8 mouse cellular contexts compared by ENCODE assay signal in the genomic region with DNA sequence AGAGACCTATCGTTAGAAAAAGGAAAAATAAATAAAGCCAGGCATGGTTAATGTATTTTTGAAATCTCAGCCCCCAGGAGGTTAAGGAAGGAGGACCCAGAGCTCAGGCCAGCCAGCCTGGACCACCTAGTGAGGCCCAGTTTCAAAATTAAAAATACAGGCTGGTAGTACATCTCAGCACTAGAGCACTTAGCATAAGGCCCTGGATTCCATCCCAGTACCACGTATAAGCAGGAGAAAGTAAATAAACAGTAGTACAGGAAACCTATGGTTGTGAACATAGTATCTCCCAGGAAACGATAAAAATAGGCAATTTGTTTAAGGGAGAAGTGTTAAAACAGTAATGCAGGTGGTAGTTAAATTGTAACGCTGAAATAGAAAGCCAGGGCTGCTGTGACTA. TPM values are rescaled to one million over a fixed set of nuclear protein-coding genes. Genes with fewer than 3 reads are reported as not detected.
DNase-seq lines count a peak whose midpoint lies in the region; ATAC-seq and TF ChIP-seq lines count a peak whose summit lies in the region.

No protein-coding gene starts in this region.

- H3K4me3 ChIP-seq in megakaryocyte, embryonic 14.5 days (replicated peaks) = peak overlapping the region; percentile 92
- peak overlapping the region; percentile 41 for H3K4me3 ChIP-seq in limb, embryonic 14.5 days (replicated peaks; ENCODE audit: low read length)
- peak overlapping the region; percentile 46 for H3K4me3 ChIP-seq in stomach, embryonic 16.5 days (replicated peaks; ENCODE audit: low read length)

- peak; percentile 46 for DNase-seq in cerebellum, adult 11-12 months
- no peak for DNase-seq in limb, embryonic 14.5 days (ENCODE audit: low spot score)
- DNase-seq in right cerebral cortex, postnatal 10 days (ENCODE audit: low spot score in 2 of 2) = no peak
- DNase-seq in urinary bladder, postnatal 10 days (ENCODE audit: low spot score) = no peak

- no peaks in the 10 kb centered on the region for H3K27me3 ChIP-seq in megakaryocyte, embryonic 14.5 days (replicated peaks)
- H3K27me3 ChIP-seq in limb, embryonic 14.5 days (ENCODE audit: control insufficient read depth, insufficient read depth, low read length) = no peaks in the 10 kb centered on the region
- no peaks in the 10 kb centered on the region for H3K27me3 ChIP-seq in stomach, embryonic 16.5 days (ENCODE audit: control insufficient read depth, insufficient read depth, low read length)

- H3K4me2 ChIP-seq in limb, embryonic 14.5 days (replicated peaks; ENCODE audit: low read depth, low read length, severe bottlenecking) = peak overlapping the region; percentile 62
- peak overlapping the region; percentile 64 for H3K4me2 ChIP-seq in stomach, embryonic 16.5 days (ENCODE audit: low read depth, low read length)

- no peak for ATAC-seq in cerebellum, adult (ENCODE audit: insufficient number of reproducible peaks, low FRiP score, low TSS enrichment)
- no peak for ATAC-seq in megakaryocyte, adult 5-6 weeks (ENCODE audit: poor library complexity, severe bottlenecking)
- no peak for ATAC-seq in limb, embryonic 14.5 days (ENCODE audit: low FRiP score, low read depth)
- no peak for ATAC-seq in stomach, embryonic 16.5 days (ENCODE audit: insufficient read depth, low FRiP score)

- no peak for TF ChIP-seq POLR2A in limb, embryonic 14.5 days (IDR thresholded peaks at IDR 0.05; ENCODE audit: borderline replicate concordance, extremely low read depth, insufficient read depth, insufficient read length)

- peaks cover 41% of the 10 kb centered on the region for H3K36me3 ChIP-seq in megakaryocyte, embryonic 14.5 days (replicated peaks; ENCODE audit: low read length)
- H3K36me3 ChIP-seq in limb, embryonic 14.5 days (ENCODE audit: control insufficient read depth, insufficient read depth, low read length) = peaks cover 33% of the 10 kb centered on the region
- peaks cover 6% of the 10 kb centered on the region; the same call in 1 of the 2 replicates for H3K36me3 ChIP-seq in stomach, embryonic 16.5 days (ENCODE audit: control insufficient read depth, insufficient read depth, low read length)

- H3K27ac ChIP-seq in limb, embryonic 14.5 days (replicated peaks; ENCODE audit: low read depth, low read length) = peak overlapping the region; percentile 75
- peak overlapping the region; percentile 81 for H3K27ac ChIP-seq in stomach, embryonic 16.5 days (ENCODE audit: low read length)

- H3K9me3 ChIP-seq in megakaryocyte, embryonic 14.5 days = no peaks in the 10 kb centered on the region
- H3K9me3 ChIP-seq in limb, embryonic 14.5 days (ENCODE audit: control insufficient read depth, low read length) = no peaks in the 10 kb centered on the region
- H3K9me3 ChIP-seq in stomach, embryonic 16.5 days (replicated peaks; ENCODE audit: control insufficient read depth, low read length) = no peaks in the 10 kb centered on the region

- H3K9ac ChIP-seq in limb, embryonic 14.5 days (ENCODE audit: low read depth, low read length, severe bottlenecking) = peak overlapping the region; percentile 65
- H3K9ac ChIP-seq in stomach, embryonic 16.5 days (ENCODE audit: low read length) = peak overlapping the region; percentile 72

- WGBS in limb, embryonic 14.5 days = 33% methylated on average over 4 of the region's 4 CpGs
- WGBS in stomach, embryonic 16.5 days = 13% methylated on average over 4 of the region's 4 CpGs

- peaks cover 83% of the 10 kb centered on the region for H3K4me1 ChIP-seq in megakaryocyte, embryonic 14.5 days
- peaks cover 28% of the 10 kb centered on the region for H3K4me1 ChIP-seq in limb, embryonic 14.5 days (ENCODE audit: control insufficient read depth, insufficient read depth, low read length)
- peaks cover 44% of the 10 kb centered on the region for H3K4me1 ChIP-seq in stomach, embryonic 16.5 days (ENCODE audit: control insufficient read depth, insufficient read depth, low read length)

RNA-seq across cellular contexts. Expression of a gene that starts 1.7 kb away (rescaled TPM):
- 53.2 and 120 TPM in 2 replicates for polyA plus RNA-seq in megakaryocyte, embryonic 14.5 days (2012; ENCODE audit: insufficient read depth, low replicate concordance)
- 11.4 and 14.5 TPM in 2 replicates for total RNA-seq in megakaryocyte, adult 5-6 weeks (2015)
- total RNA-seq in megakaryocyte, adult 5-6 weeks (2017) = 6.9 and 8.2 TPM in 2 replicates
- polyA plus RNA-seq in limb, embryonic 14.5 days (2012; rRNA removed) = 36.1 and 46.8 TPM in 2 replicates
- polyA plus RNA-seq in limb, embryonic 14.5 days (2014; fragmentation: Nextera tagmentation; extraction: Ambion mirVana) = 34.2 and 37.3 TPM in 2 replicates
- polyA plus RNA-seq in stomach, embryonic 16.5 days (2015; fragmentation: Nextera tagmentation; extraction: Ambion mirVana) = 10.7 and 14.3 TPM in 2 replicates

RNA-seq across cellular contexts. Expression of a gene that starts 11.1 kb away (rescaled TPM):
- 2.5 and 6.7 TPM in 2 replicates for polyA plus RNA-seq in megakaryocyte, embryonic 14.5 days (2012; ENCODE audit: insufficient read depth, low replicate concordance)
- 0.25 TPM in 1 of 2 replicates, not detected in the other for total RNA-seq in megakaryocyte, adult 5-6 weeks (2015)
- 0.15 and 0.24 TPM in 2 replicates for total RNA-seq in megakaryocyte, adult 5-6 weeks (2017)
- 13.6 and 19.3 TPM in 2 replicates for polyA plus RNA-seq in limb, embryonic 14.5 days (2012; rRNA removed)
- 5.3 and 5.7 TPM in 2 replicates for polyA plus RNA-seq in limb, embryonic 14.5 days (2014; fragmentation: Nextera tagmentation; extraction: Ambion mirVana)
- 1.6 and 2.3 TPM in 2 replicates for polyA plus RNA-seq in stomach, embryonic 16.5 days (2015; fragmentation: Nextera tagmentation; extraction: Ambion mirVana)

RNA-seq across cellular contexts. Expression of a gene that starts 14.9 kb away (rescaled TPM):
- polyA plus RNA-seq in megakaryocyte, embryonic 14.5 days (2012; ENCODE audit: insufficient read depth, low replicate concordance) = not detected in 2 replicates
- total RNA-seq in megakaryocyte, adult 5-6 weeks (2015) = not detected in 2 replicates
- total RNA-seq in megakaryocyte, adult 5-6 weeks (2017) = not detected in 2 replicates
- 0.06 TPM in 1 of 2 replicates, not detected in the other for polyA plus RNA-seq in limb, embryonic 14.5 days (2012; rRNA removed)
- polyA plus RNA-seq in limb, embryonic 14.5 days (2014; fragmentation: Nextera tagmentation; extraction: Ambion mirVana) = not detected in 2 replicates
- polyA plus RNA-seq in stomach, embryonic 16.5 days (2015; fragmentation: Nextera tagmentation; extraction: Ambion mirVana) = not detected in 2 replicates

RNA-seq across cellular contexts. Expression of a gene that starts 21.2 kb away (rescaled TPM):
- not detected in 2 replicates for polyA plus RNA-seq in megakaryocyte, embryonic 14.5 days (2012; ENCODE audit: insufficient read depth, low replicate concordance)
- not detected in 2 replicates for total RNA-seq in megakaryocyte, adult 5-6 weeks (2015)
- total RNA-seq in megakaryocyte, adult 5-6 weeks (2017) = not detected in 2 replicates
- polyA plus RNA-seq in limb, embryonic 14.5 days (2012; rRNA removed) = 5.3 and 6.7 TPM in 2 replicates
- 3.1 and 3.2 TPM in 2 replicates for polyA plus RNA-seq in limb, embryonic 14.5 days (2014; fragmentation: Nextera tagmentation; extraction: Ambion mirVana)
- polyA plus RNA-seq in stomach, embryonic 16.5 days (2015; fragmentation: Nextera tagmentation; extraction: Ambion mirVana) = 32.5 and 37.1 TPM in 2 replicates

RNA-seq across cellular contexts. Expression of a gene that starts 22.1 kb away (rescaled TPM):
- polyA plus RNA-seq in megakaryocyte, embryonic 14.5 days (2012; ENCODE audit: insufficient read depth, low replicate concordance) = 176 and 205 TPM in 2 replicates
- 48.4 and 54.7 TPM in 2 replicates for total RNA-seq in megakaryocyte, adult 5-6 weeks (2015)
- total RNA-seq in megakaryocyte, adult 5-6 weeks (2017) = 26.6 and 30.4 TPM in 2 replicates
- polyA plus RNA-seq in limb, embryonic 14.5 days (2012; rRNA removed) = 97.0 and 113 TPM in 2 replicates
- polyA plus RNA-seq in limb, embryonic 14.5 days (2014; fragmentation: Nextera tagmentation; extraction: Ambion mirVana) = 23.0 and 27.5 TPM in 2 replicates
- 20.2 and 22.5 TPM in 2 replicates for polyA plus RNA-seq in stomach, embryonic 16.5 days (2015; fragmentation: Nextera tagmentation; extraction: Ambion mirVana)

Comparison
In these comparisons a context has a peak if more than half of its experiments do, and no peak if none do; other contexts are left out.
1. H3K4me3 ChIP-seq: peak in every context shown above with its lines; median percentile 92 in megakaryocyte, embryonic 14.5 days; 46 in stomach, embryonic 16.5 days; 41 in limb, embryonic 14.5 days.